ENCODE assay signal across 8 mouse cellular contexts in the genomic region with DNA sequence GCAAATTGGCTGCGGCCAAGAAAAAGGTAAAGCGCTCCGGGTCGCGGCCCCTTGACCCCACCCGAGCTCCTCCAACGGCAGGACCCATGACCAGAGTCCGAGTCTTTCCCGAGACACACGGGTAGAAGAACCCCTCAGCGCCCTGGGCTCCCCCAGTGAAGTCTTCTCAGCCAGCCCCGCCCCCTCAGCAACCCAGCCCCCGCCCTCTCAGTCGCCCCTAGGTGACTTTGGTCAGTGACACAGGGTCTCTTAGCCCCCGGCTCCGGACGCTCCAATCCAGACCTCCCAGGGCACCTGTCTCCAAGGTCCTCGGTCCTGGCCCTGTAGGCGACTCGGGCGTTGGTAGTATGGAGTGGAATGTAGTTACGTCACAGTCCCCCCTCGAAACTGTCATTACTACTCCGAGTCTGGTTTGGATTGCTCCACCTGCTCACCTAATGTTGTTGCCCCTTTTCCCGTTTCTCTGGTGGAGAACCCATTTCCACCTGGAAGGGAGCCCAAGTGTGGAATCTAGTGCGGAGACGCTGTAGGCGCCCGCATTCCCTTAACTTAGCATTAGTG. TPM values are rescaled to one million over a fixed set of nuclear protein-coding genes. Genes with fewer than 3 reads are reported as not detected.
DNase-seq lines count a peak whose midpoint lies in the region; ATAC-seq and TF ChIP-seq lines count a peak whose summit lies in the region.

No protein-coding gene starts in this region.

- H3K4me1 ChIP-seq in cerebellum, adult 2 months (ENCODE audit: control insufficient read depth, insufficient read depth, low read length) = no peaks in the 10 kb centered on the region
- peaks cover 20% of the 10 kb centered on the region for H3K4me1 ChIP-seq in limb, embryonic 10.5 days
- H3K4me1 ChIP-seq in midbrain, embryonic 13.5 days (replicated peaks) = peaks cover 24% of the 10 kb centered on the region

- peak overlapping the region; percentile 93 for H3K9ac ChIP-seq in midbrain, embryonic 13.5 days (replicated peaks)

- ATAC-seq in erythroid progenitor cell, adult 5-6 weeks (replicated peaks; ENCODE audit: low FRiP score, poor library complexity, severe bottlenecking) = peak; percentile 42
- ATAC-seq in midbrain, embryonic 13.5 days = peak; percentile 74

- H3K27ac ChIP-seq in cerebellum, adult 2 months (ENCODE audit: insufficient read depth, low read length) = peak overlapping the region; percentile 15; the same call in 1 of the 2 replicates
- peak overlapping the region; percentile 92 for H3K27ac ChIP-seq in limb, embryonic 10.5 days
- peak overlapping the region; percentile 62; the same call in 1 of the 2 replicates for H3K27ac ChIP-seq in midbrain, embryonic 13.5 days

- H3K79me2 ChIP-seq in C2C12 (ENCODE audit: control insufficient read depth, insufficient read depth) = peaks cover 72% of the 10 kb centered on the region

- TF ChIP-seq POLR2A in cerebellum, adult 2 months (IDR thresholded peaks at IDR 0.05; ENCODE audit: borderline replicate concordance, insufficient read depth, low read length) = no peak

- no peak for DNase-seq in cerebellum, adult 2 months
- no peak for DNase-seq in cerebellum, postnatal 4 days (ENCODE audit: low spot score in 2 of 2)
- no peak for DNase-seq in limb, embryonic 10.5 days (ENCODE audit: low spot score)
- DNase-seq in thymus, postnatal 36 days = no peak
- DNase-seq in frontal cortex, postnatal 25 days (ENCODE audit: low spot score in 2 of 2) = no peak

- peak overlapping the region; percentile 78 for H3ac ChIP-seq in C2C12 (ENCODE audit: control insufficient read depth, insufficient read length, low read depth)

- peak overlapping the region; percentile 91 for H3K4me2 ChIP-seq in midbrain, embryonic 13.5 days (replicated peaks)

- peaks cover 27% of the 10 kb centered on the region for H3K36me3 ChIP-seq in C2C12 (ENCODE audit: control insufficient read depth, insufficient read depth)
- H3K36me3 ChIP-seq in limb, embryonic 10.5 days = peaks cover 42% of the 10 kb centered on the region
- H3K36me3 ChIP-seq in midbrain, embryonic 13.5 days = peaks cover 35% of the 10 kb centered on the region

- peaks cover 46% of the 10 kb centered on the region for H3K79me3 ChIP-seq in C2C12 (ENCODE audit: low read depth)

- TF ChIP-seq CTCF in cerebellum, adult 2 months (IDR thresholded peaks at IDR 0.05; ENCODE audit: borderline replicate concordance, insufficient read depth, low read depth, low read length) = no peak
- no peak for TF ChIP-seq CTCF in C2C12 (IDR thresholded peaks at IDR 0.05; ENCODE audit: control insufficient read depth, insufficient read depth, insufficient read length)

- peak overlapping the region; percentile 78 for H3K4me3 ChIP-seq in cerebellum, adult 2 months (replicated peaks; ENCODE audit: insufficient read depth, low read depth, low read length)
- peak overlapping the region; percentile 91 for H3K4me3 ChIP-seq in C2C12 (ENCODE audit: insufficient read depth, poor library complexity, severe bottlenecking)
- H3K4me3 ChIP-seq in limb, embryonic 10.5 days = peak overlapping the region; percentile 95
- peak overlapping the region; percentile 92 for H3K4me3 ChIP-seq in midbrain, embryonic 13.5 days (replicated peaks)

- under 1% methylated on average over 29 of the region's 29 CpGs for WGBS in cerebellum, adult 2 months
- 3% methylated on average over 28 of the region's 29 CpGs for WGBS in limb, embryonic 10.5 days
- 4% methylated on average over 27 of the region's 29 CpGs for WGBS in midbrain, embryonic 13.5 days

- no peaks in the 10 kb centered on the region for H3K27me3 ChIP-seq in cerebellum, adult 2 months (ENCODE audit: control insufficient read depth, insufficient read depth, low read length)
- H3K27me3 ChIP-seq in C2C12 (ENCODE audit: control insufficient read depth, insufficient read depth, insufficient read length) = no peaks in the 10 kb centered on the region
- no peaks in the 10 kb centered on the region for H3K27me3 ChIP-seq in limb, embryonic 10.5 days (ENCODE audit: low read depth, poor library complexity, severe bottlenecking)
- H3K27me3 ChIP-seq in midbrain, embryonic 13.5 days = no peaks in the 10 kb centered on the region

- no peaks in the 10 kb centered on the region for H3K9me3 ChIP-seq in limb, embryonic 10.5 days (replicated peaks)
- no peaks in the 10 kb centered on the region for H3K9me3 ChIP-seq in midbrain, embryonic 13.5 days

TF ChIP-seq in C2C12, 6 proteins besides CTCF, POLR2A, EP300 and RAD21:
- TF ChIP-seq FOSL1 (IDR thresholded peaks at IDR 0.05; ENCODE audit: insufficient read depth, low read length, poor library complexity, severe bottlenecking) (no peak), USF1 (IDR thresholded peaks at IDR 0.05; ENCODE audit: low read depth) (no peak), MYOD1 (IDR thresholded peaks at IDR 0.05; ENCODE audit: control insufficient read depth, insufficient read length, low read depth) (no peak), MYOG (IDR thresholded peaks at IDR 0.05; ENCODE audit: control insufficient read depth, extremely low read depth, insufficient read length) (no peak), MAX (IDR thresholded peaks at IDR 0.05) (no peak), CEBPB (IDR thresholded peaks at IDR 0.05; ENCODE audit: low read depth) (no peak)

RNA-seq across cellular contexts. Expression of gene Swi5, which starts 0.6 kb away (rescaled TPM):
- polyA plus RNA-seq in cerebellum, adult 2 months (2012; rRNA removed) = 242 and 270 TPM in 2 replicates
- polyA plus RNA-seq in C2C12 (2012; fragmentation: generic; extraction: Trizol) = 387 TPM
- 49.4 and 68.7 TPM in 2 replicates for total RNA-seq in erythroid progenitor cell, adult 5-6 weeks (2015; ENCODE audit: low replicate concordance)
- 77.7 and 95.8 TPM in 2 replicates for total RNA-seq in erythroid progenitor cell, adult 5-6 weeks (2017; ENCODE audit: low replicate concordance)
- 440 and 446 TPM in 2 replicates for polyA plus RNA-seq in limb, embryonic 10.5 days (2016; fragmentation: Nextera tagmentation; extraction: Ambion mirVana)
- 454 and 469 TPM in 2 replicates for polyA plus RNA-seq in midbrain, embryonic 13.5 days (2015; fragmentation: Nextera tagmentation; extraction: Ambion mirVana)

RNA-seq across cellular contexts. Expression of gene Golga2, which starts 1.3 kb away (rescaled TPM):
- polyA plus RNA-seq in cerebellum, adult 2 months (2012; rRNA removed) = 74.0 TPM in 2 replicates
- polyA plus RNA-seq in C2C12 (2012; fragmentation: generic; extraction: Trizol) = 36.3 TPM
- 32.7 and 43.2 TPM in 2 replicates for total RNA-seq in erythroid progenitor cell, adult 5-6 weeks (2015; ENCODE audit: low replicate concordance)
- total RNA-seq in erythroid progenitor cell, adult 5-6 weeks (2017; ENCODE audit: low replicate concordance) = 39.0 and 62.4 TPM in 2 replicates
- 20.4 and 25.0 TPM in 2 replicates for polyA plus RNA-seq in limb, embryonic 10.5 days (2016; fragmentation: Nextera tagmentation; extraction: Ambion mirVana)
- polyA plus RNA-seq in midbrain, embryonic 13.5 days (2015; fragmentation: Nextera tagmentation; extraction: Ambion mirVana) = 26.0 and 26.7 TPM in 2 replicates

RNA-seq across cellular contexts. Expression of gene Uck1, which starts 28.5 kb away (rescaled TPM):
- 72.0 and 74.4 TPM in 2 replicates for polyA plus RNA-seq in cerebellum, adult 2 months (2012; rRNA removed)
- polyA plus RNA-seq in C2C12 (2012; fragmentation: generic; extraction: Trizol) = 47.7 TPM
- 7.5 and 11.5 TPM in 2 replicates for total RNA-seq in erythroid progenitor cell, adult 5-6 weeks (2015; ENCODE audit: low replicate concordance)
- 20.4 and 20.9 TPM in 2 replicates for total RNA-seq in erythroid progenitor cell, adult 5-6 weeks (2017; ENCODE audit: low replicate concordance)
- polyA plus RNA-seq in limb, embryonic 10.5 days (2016; fragmentation: Nextera tagmentation; extraction: Ambion mirVana) = 69.6 and 74.0 TPM in 2 replicates
- 85.5 and 87.2 TPM in 2 replicates for polyA plus RNA-seq in midbrain, embryonic 13.5 days (2015; fragmentation: Nextera tagmentation; extraction: Ambion mirVana)

RNA-seq across cellular contexts. Expression of gene Pomt1, which starts 52.1 kb away (rescaled TPM):
- 23.1 and 23.9 TPM in 2 replicates for polyA plus RNA-seq in cerebellum, adult 2 months (2012; rRNA removed)
- polyA plus RNA-seq in C2C12 (2012; fragmentation: generic; extraction: Trizol) = 12.9 TPM
- 14.1 and 23.1 TPM in 2 replicates for total RNA-seq in erythroid progenitor cell, adult 5-6 weeks (2015; ENCODE audit: low replicate concordance)
- total RNA-seq in erythroid progenitor cell, adult 5-6 weeks (2017; ENCODE audit: low replicate concordance) = 18.0 and 36.3 TPM in 2 replicates
- polyA plus RNA-seq in limb, embryonic 10.5 days (2016; fragmentation: Nextera tagmentation; extraction: Ambion mirVana) = 21.1 and 24.1 TPM in 2 replicates
- polyA plus RNA-seq in midbrain, embryonic 13.5 days (2015; fragmentation: Nextera tagmentation; extraction: Ambion mirVana) = 28.2 and 28.6 TPM in 2 replicates

Comparison
In these comparisons a context has a peak if more than half of its experiments do, and no peak if none do; other contexts are left out.
1. H3K27ac ChIP-seq: peak in every context shown above with its lines; median percentile 92 in limb, embryonic 10.5 days; 62 in midbrain, embryonic 13.5 days; 15 in cerebellum, adult 2 months.